Mouse (Mus musculus) lung, postnatal 10 days (tissue): Measurements from ENCODE around the gene Hivep3.

Experiments
- DNase-seq: peaks from one replicate; pipeline ENCODE4 v3.0.0; 2021

The Hivep3 gene

DNA sequence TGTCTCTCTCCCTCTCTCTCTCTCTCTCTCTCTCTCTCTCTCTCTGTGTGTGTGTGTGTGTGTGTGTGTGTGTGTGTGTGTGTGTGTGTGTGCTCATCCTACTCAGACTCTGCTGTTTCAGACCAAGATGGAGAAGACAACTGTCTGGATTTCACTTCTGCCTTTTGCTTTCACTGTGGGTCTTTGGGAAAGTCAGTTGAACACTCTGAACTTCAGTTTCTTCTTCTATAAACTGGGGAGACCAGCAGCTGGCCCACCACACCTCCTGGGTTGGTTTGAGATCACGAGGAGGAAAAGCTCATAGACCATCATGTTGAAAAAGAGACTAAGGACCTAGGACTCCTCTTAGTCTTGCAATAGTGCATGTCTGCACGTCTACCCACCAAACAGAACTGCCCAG lies 246.3 kb downstream of the Hivep3 start:
- DNase-seq = no peak

DNA sequence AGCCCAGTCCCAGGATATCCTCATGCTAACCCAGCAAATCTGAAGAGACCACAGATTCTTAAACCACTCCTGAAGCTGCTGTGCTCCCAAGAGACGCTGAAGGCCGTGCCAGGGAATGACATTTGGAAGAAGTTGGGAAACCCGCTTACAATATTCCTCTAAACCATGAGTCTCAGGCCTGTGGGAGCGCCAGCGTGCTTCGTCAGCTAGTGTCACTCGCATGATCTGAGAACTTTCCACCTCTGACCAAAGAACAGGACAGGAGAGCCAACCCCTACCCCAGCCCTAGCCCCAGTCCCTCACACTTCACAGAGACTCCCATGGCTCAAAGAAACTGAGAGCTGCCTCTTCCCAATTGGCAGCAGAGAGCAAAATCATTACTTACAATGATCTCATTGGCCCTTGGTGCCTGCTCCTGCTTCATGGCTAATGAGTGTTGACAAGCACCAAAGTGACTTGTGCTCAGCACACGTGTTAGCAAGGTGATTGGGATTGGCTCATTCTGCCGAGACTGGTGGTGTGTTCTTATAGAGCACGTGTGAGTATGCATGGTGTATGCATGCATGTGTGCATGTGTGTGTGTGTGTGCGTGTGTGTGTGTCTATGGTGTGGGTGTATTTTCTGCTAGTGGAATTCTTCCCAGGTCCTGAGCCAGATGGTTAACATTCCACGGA lies 247.6 kb downstream of the Hivep3 start:
- DNase-seq = no peak

DNA sequence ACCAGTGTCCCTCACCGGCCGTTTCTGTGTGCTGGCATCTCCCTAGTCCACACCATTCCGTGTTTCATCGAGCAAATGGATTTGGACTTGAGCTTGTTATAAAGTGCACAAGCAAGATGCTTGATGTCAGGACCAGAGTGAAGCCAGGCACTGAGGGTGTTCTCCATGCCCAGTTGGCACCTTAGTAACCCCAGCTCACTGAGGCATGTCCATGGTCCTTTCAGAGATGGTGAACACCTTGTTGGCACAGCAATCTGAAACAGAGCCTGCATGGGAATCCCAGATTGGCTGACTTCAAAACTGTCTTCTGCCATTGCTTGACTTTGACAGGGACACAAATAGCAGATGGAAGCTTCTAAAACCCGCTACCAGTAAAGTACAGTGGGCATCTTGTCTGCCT lies 252.5 kb downstream of the Hivep3 start:
- DNase-seq = no peak

DNA sequence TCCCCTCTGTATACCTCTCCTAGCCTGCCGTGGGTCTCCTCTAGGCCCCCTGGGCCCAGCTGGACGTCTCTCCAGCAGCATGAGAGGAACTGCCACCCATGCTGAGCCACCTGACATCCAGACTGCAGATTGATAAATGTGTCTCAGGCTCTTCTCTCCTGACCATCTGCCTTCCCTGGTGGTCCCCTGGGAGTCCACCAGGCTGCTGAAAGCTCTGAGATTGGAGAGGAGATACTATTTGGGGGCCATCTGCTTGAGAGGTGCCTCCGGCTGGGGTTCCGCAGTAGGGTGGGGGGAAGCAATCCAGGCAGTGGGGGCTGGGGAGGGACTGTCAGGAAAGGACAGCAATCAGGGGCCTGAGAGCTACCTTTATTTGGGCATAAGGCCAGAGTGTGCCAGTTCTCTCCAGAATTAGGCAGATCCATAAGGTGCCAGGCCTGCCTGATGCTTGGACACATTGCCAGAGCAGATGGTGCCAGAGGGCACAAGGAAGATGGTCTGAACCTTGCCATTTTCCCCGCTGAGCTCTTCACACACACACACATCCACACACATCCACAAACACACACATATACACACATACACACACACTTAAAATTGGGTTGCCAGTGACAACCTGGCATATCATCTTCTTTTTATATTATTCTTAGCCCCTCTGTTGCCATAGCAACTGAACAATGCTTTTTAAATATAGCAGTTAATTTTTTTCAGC lies 253.2 kb downstream of the Hivep3 start:
- no peak for DNase-seq

DNA sequence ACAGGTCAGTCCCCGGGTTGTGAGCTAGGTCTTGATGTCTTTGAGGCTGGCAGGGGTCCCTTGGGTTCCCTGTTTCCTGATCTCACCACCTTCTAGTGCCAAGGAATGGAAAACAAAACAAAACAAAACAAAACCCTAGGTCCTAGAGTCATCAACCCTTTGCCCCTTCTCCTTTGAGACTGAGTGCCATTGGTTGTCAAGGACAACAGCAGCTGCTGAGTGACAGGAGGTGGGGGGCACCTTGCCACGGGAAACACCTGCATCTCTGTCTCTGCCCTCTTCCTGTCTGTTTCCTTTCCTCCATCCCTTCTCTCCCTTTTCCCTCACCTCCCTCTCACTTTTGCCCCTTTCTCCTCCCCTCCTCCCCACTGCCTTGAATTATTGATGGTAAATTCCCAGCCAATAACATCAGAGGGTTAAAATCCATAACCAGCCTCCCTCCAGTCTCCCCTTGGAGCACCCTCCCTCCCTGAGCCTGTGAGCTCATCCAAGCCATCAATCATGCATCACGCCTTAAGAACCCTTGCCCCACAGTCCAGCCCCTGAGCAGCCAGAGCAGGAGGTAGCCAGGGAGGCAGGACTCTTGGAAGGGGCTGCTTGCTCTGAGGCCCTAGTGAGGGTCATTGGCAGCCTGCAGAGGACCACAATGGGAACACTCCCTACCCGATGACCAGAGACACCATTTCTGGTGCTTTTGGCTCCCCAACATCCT lies 253.9 kb downstream of the Hivep3 start:
- DNase-seq = no peak

DNA sequence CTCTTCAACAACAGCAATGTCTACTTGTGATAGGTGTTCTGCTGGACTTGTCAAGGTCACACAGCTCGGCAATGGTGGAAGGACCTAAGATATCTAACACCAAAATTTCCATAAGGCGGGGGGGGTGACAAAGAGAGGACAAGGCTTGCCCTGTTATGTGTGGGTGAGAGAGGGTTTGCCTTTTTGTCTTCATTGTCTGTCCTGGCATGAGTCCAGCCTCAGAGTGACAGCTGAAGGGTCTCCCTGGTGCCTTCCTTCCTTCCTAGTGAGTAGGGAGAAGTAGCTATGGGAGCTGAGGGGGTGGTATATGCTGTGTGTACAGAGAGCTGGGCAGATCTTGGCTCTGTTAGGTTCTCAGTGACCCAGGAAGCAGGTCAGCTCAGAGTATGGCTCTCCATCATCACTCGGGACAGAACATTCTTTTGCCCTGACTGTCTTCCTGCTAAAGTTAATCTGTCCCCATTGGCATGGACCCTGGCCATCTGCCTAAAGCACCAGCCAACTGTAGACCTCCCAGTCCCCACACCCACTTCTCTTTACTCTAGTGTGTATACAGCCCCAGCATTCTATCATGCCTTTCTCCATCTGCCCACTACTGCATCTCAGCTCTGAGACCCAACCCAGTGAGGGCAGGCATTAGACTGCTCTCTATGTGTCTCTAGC lies 255.6 kb downstream of the Hivep3 start:
- DNase-seq = no peak

DNA sequence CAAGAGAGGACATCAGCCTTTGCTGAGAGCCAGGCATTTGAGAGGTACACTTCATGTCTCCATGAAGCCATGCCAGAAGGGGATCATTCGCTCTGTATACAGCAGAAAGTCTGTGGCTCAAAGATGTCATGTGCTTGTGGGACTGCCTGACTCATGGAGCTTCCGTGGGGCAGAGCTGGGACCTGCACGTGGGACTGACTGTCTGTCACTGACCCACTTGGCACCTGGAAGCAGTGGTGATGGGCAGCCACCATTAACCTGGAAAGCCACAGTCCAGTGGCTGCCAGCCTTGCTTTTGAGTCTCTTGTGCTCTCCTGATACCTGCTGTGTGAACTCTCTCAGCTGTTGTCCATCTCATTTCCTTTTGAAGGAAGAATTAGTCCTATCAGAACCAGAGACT lies 256.8 kb downstream of the Hivep3 start:
- DNase-seq = no peak

DNA sequence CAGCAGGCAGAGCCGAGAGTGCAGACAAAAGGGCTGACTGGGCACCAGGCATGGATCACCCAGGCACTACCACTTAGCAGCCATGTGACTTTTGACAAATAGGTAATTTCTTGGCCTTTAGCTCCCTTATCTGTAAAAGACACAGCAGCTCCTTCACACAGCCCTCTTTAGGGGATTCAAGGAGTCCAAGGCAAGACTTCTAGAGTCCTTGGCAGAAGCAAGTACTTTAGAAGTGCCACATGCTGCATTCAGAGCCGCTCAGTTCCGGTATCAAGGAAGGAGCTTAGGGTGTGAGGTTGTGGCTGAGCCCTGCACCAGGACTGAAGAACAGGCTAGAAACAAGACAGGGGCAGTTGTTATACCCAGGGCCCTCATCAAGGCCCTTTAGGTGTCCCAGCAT lies 257.3 kb downstream of the Hivep3 start:
- no peak for DNase-seq

DNA sequence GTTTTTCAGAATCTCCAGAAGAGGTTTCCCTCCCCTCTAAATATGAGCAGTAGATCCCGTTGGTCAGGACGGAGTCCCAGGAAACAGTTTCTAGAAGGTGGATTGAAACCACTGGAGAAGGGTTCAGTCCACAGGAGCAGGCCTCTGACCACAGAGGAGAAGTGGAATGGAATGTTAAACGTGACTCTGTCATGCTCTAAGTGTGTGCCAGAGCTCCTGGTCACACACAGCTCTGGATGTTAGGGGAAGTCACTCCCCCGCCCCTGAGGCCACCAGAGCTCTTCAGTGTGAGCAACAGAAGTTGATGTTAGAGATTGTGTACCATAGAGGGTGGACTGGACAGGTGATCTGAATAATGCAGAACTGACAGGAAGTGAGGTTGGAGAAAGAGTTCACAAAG lies 258.2 kb downstream of the Hivep3 start:
- DNase-seq = no peak

DNA sequence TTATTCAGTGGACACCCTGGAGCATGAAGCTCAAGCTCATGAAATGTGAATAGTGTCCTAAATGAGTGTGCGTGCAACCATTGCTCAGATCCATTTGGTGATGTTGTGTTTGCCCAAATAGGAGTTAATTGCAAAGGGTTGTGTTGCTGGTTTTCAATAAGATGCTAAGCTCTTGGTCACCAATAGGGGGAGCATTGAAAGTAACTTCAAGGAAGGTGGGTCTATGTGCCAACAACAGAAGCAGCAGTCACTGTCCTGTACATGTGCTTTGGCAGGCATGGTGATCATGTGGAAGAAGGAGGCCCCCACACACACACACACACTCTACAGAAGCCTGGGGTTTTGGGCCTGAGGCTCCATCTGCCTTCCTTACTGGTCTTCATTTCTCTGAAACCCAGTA lies 262.8 kb downstream of the Hivep3 start:
- DNase-seq = no peak

DNA sequence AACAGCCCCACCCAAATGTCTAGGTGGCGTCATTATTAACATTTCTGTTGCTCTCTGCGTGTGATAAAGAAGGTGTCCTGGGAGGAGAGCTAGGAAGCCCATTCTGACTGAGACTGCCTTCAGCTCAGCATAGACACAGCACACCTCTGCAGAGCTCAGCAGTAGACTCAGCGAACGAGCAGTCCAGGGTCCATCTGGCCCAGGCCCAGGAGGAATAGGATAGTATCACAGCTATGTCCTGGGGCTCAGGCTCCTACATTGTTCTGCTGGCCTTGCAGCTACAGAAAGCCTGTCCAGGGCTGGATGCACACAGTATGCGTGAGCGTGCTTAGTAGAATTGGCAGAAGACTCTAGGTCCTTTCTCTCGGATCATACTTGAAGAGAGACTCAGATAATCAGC lies 263.8 kb downstream of the Hivep3 start:
- DNase-seq = no peak

DNA sequence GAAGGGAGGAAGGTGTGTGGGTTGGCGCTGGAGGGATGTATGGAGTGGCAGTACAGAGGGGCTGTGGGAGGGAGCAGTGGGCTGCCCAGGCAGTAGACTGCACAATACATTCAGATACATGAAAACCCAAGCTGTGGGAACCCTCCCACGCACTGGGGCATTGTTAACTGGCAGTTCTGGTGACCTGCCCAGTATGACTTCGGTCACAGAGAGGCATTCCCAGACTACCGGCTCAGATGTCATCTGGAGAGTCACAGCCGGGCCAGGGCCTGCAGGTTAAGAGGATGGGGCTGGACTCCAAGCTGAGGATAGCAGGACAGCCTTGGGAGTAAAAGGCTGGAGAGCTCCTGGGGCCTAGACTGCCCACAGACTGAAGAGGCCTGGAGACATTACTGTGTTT lies 265.3 kb downstream of the Hivep3 start:
- no peak for DNase-seq

DNA sequence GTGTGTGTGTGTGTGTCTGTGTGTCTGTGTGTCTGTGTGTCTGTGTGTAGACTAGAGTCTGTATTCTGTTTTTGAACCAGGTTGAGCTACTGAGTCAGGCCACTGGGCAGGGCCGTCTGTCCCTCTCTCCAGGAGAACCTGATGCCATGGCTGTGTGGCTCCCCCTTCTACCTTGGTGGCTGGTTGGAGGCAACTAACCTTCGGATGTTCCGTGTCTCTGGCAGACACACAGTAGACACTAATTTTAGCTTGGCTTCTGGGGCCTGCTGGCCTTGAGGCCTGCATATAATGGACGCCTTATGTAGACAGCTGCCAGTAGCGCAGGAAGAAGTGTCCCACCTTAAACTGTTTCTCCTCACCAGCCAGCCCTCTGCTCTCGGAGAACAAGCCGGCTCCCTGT lies 267.3 kb downstream of the Hivep3 start:
- DNase-seq = no peak

DNA sequence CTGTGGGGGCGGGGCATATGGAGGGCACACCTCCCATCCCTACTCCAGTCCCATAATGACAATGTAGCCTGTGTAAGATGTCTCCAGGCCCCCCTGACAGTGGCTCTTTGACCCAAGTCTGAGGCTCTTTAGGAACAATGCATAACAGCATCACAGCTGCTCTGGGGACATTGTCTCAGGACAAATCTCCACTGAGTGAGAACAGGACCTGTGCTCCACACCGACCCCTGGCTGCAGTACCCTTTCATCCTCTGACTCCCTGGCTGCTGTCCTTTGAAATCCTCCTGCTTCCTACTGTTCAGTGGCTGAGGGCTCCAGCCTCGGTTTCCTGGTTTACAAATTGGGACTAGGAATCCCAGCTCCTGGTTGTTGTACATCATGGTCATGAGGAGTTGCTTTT lies 269.4 kb downstream of the Hivep3 start:
- no peak for DNase-seq

DNA sequence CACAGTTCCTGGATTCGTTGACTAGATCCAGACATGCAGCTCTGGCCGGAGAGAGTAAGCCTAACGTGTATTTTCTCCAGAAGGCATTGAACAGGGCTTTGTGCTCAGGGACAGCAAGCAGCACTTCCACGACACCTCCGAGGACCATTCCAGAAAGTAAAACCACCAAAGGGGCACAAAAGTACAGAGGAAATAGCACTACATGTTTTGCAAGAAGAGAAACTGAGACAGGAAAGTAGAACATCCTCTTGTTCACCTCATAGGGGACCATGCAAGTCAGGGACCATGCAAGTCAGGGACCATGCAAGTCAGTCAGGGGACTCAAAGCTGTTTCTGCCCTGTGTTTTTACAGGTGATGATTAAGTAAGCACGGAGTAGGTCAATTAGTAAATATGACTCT lies 272.5 kb downstream of the Hivep3 start:
- DNase-seq = no peak

DNA sequence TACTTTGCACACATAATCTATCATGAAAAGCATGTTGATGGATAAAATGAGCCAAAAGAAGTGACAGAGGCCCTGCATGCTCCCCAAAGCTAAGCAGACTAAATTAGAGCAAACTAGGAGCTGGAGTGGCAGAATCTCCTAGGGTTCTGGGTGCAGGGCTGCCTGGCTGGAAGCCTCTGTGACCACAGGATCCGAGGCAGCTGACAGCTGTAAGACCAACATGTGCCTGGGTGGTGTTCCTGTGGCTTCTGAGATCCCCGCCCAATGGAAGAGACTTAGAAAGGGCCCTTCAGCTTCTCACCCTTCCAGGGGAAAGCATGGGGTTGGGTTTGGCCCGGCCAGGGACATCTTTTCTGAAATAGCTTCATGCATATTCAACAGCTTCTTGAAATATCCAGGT lies 274.3 kb downstream of the Hivep3 start:
- no peak for DNase-seq

DNA sequence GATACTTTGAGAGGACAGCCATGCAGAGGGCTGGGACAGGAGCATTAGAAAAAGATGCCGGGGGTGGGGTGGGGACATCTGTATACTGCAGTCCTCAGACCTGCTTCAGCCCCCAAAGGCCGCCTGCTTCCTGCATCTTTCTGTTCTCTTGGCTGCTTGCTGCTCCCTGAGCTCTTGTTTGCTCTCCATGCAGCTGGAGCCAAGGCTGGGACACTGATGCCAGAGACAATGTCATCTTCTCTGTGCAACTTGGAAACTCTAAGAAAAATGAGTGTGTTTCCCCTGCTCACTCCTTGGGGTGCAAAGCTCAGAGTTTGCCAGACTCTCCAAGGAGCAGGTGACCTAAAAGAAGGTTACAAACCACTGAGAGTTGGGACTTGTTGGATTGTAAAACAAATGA lies 275.6 kb downstream of the Hivep3 start:
- peak; percentile 67 for DNase-seq

DNA sequence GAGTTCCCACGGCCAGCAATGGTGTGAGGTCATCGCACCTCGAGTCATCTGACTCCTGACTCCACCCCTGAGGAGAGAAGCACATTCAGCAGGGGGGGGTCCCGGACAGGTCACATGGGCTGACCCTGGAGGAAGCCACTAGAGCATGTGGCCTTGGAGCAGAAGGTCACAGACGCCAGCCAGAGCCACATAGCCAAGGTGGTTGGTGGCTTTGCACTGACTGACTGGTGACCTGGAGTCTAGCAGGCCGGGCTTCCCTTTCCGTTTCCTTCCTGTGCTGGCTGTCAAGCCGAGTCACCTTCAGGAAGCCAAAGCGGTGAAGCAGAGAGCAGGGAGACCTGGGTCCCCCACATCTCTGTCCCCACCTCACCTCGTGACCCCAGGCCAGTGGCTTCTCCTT lies 278.2 kb downstream of the Hivep3 start:
- no peak for DNase-seq

DNA sequence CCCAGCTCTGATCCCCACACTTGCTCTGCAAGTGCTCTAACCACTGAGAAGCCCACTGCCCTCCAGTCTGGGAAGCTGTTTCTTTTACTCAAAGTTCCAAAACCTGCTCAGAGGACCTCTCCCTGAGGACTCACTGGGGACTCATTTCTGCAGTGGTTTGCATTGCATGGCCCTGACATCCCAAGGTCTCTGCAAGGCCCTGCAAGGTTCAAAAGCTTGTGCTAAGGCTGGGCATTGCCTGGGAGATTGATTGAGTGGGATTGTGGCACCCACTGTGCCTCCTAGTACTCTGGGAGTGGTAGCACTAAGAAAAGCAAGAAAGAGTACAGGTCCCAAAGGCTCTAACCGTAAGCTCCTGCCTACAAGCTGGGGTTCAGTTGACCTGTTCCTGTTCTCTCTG lies 279.3 kb downstream of the Hivep3 start:
- DNase-seq = no peak

DNA sequence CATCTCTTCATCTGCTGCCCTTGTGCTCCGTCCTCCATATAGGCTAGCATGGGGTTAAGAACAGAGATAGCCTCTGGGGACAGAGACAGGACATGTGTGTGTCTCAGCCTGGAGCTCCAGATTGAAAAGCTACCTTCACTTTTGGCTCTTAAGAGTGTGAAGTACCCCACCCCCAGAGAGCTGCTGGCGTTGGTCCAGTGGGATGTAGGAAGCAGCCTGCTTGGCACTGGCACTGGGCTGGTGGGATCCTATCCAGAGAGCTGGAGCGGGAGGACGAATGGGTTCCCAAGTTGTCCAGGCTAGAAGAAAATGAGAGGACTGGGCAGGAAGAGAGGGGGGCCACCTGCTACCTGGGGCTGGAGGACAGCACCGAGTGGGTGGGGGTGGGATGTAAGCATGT lies 284.8 kb downstream of the Hivep3 start:
- peak; percentile 28 for DNase-seq

DNA sequence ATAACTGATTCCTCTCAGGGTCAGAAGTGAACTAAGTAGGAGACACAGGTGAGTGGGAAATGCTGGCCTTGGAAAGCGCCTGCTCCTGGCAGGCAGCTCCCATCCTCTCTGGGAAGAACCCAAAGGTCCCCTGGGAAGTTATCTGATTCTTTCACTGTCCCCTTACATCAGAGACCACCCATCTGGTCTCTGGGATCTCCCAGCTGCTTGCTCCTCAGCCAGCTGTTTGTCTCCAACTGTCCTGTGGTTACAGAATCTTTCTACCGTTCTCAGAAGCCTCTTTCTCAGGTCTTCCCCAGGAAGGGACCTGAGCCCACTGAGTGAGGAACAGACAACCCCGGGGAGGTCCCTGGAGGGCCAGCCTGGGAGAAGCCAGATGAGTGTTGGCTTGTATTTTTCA lies 288.8 kb downstream of the Hivep3 start:
- no peak for DNase-seq

DNA sequence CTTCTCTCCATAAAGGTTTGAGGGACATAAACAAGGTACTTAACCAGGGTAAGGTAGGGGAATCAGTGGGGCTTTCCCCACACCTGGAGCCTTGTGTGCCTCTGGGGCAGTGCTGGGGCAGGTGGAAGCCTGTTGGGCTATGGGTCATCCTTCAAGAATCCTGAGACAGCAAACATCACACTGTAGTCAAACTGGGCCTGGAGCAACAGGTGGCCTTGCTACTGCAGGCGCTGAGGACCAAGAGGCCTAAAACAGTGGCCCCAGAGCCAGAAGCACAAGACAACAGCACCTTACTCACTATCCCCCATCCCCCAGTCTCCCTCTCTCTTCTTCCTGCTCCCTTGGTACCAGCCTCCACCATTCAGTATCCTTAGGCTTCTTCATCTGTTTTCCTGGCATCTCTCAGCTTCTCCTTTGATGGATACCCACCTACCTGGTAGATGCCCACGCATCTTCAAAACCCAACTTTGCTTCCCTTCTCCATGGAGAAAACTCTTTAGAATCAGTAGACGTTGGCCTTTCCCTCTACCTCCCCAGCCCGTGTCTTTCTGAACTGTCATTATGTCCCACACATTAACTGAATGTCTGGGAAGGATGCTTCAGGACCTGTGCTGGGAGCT lies 289.7 kb downstream of the Hivep3 start:
- DNase-seq = no peak

DNA sequence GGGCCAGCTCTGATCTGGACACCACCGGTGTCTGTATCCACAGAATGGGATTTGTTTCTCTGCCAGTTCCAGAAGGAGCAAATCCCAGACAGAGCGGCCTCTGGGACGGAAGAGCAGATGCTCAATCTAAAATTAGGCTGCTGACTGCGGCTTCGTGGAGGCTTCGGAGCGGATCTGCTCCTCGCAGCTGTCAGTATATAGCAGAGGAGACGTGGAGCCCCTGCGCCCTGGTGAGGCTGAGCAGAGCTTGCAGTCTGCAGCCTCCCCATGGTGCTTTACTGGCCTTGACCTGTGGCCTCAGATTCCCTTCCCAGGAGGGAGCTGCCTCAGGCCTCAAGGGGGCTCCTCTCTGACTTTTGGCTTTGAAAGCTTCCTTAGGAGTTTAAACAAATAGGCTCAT lies 290.5 kb downstream of the Hivep3 start:
- peak; percentile 53 for DNase-seq
